Mouse (Mus musculus) fibroblast of lung, adult 2 months (primary cell): ENCODE results near the gene Plxna4.
"Not testable (repeated sequence)": the region's sequence is repeated elsewhere in the genome, so short reads cannot be mapped to it uniquely, and the experiment has no call there.

ENCODE experiments used
- DNase-seq: peaks from one replicate; pipeline ENCODE4 v3.0.0-alpha.2; 2011; ENCODE audit warnings: low read depth

Plxna4 gene

DNA sequence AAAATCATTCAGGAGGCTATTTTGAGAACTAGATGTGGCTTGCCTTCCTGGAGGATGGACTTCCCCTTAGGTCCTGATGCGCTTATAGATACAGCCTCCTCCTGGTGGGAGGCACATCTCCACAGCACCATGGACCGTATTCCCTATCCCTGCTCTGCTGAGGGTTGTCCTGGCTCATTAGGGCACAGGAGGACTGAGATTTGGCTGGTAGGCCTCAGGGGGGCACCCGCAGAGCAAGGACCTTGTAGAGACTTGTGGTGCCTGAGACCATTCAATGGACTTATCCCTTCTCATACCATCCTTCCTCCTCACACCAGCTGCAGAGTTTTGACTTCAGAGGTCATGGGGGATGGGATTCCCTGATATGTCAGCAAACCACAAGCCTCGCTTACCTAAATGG is 47.8 kb downstream of the Plxna4 start:
- no peak for DNase-seq

DNA sequence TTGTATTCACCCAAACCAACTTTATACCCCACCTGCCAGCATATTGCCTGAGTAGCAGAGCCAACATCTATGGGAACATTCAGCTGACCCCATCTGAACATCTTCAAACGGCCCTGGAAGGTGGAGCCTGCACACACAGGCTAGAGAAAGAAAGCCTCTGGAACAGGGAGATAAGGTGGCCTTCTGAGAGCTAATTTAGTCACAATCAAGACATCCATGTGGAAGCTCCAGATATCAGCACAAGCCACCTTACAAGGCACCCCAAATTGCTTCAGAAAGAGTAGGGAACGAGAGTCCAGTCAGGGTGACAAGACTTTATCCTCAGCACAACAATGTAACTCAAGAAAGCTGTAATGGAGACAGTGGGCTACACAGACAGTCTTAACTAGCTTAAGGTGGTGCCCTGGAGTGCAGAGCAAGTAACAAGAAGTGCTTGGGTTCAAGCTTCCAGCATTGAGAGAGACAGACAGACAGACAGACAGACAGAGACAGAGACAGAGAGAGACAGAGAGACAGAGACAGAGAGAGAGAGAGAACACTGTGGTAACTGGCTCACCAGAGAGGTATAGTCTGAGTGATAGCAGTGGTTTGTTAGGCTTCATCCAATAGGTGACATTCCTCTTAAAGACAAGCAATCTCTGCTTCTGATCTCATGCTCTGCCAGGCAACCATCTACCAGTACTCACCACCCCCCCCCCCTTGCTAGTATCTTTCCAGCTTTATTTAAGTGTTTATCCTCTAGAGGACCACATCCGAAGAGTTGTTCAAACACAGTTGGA is 53.8 kb downstream of the Plxna4 start:
- DNase-seq: no peak

DNA sequence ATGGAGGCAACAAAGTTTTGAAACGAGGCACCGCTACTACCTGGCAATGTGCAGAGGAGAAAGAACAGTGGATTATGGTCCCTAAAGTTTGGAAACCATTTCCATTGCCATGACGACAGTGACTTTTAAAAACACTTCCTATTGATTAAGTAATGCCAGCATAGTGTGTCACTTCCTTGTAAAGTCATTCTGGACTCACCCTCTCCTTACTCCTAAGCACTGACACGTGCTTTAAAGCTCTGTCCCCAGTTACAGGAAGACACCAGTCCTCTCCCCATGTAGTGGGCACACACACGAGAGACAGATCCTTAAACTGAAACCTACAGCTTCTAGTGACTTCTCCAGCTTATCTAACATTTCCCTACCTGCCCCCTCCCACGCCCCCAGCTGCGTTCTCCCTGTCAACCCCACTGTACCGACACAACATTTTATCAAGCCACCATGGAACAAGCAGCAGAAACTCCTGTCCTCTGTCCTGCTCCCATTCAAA is 59.9 kb downstream of the Plxna4 start:
- no peak for DNase-seq

DNA sequence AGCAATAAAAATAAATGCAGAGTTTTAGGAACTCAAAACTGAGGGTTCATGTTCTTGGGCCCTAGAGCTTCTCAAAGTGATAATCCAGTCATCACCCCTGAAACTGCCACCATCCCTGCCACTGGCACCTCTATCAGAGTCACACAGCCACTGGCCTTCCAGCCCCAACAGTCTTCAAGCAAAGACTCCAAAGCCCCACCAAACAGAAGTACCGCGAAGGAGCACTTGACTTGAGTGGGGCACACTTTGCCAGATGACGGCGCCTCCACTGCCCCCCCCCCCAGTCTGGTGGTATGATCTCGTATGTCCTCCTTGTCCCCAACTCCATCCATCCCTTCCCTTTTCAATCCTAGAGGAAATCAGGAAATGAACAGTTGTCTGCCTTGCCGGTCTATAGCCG is 60.5 kb downstream of the Plxna4 start:
- DNase-seq: no peak

DNA sequence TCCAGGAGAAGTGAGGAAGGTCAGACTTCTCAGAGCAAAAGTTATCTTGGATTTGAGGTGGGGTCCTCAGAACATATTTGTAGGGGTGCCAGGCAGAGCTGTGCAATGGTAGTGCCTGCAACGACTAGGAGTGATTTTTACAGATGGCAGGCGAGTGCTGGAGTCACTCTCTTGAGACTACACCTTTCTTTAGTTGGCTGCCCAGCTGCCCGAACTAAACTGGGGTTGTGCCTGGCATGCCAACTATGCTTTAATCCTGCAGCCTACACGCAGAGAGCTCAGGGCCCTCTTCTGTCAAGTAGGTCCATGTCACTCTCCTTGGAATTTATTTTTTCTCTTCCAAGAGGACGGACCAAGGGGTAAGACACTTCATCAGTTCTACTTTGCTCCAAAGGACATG is 61.2 kb downstream of the Plxna4 start:
- DNase-seq: no peak

DNA sequence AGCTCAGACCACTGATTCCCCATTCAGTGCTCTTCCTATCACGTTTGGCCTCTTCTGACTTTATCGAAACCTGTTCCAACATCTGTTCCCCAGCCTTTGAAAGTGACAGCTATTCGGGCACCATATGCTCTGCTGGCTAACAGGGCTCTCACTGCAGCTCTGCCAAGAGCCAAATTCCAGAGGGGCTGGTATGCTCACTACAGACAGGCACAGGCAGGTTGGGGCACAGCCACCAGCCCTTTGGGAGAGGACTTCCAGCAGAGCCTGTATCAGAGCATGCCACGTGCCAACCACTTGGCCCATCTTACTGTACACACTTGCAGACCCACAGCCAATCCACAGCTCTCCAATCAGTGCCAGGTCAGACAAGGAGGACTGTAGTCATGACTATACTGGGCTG is 67.9 kb downstream of the Plxna4 start:
- no peak for DNase-seq

DNA sequence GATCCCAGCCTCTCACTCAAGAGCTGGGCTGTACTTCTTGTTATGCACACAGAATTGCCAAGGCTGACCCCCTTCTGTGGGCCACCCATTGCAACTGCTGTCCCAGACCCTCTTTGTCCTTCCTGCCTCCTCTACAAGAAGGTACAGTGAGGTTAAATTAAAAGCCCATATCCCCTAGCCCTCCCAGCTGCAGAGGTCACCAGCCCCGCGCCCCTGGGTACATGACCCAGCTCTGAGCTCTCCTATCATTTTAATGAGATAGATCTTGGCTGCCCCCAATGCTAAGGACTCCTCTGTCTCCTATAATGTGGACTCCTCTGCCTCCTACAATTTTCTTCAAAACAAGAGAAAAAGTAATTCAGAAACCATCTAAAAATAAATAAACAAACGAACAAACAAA is 69.4 kb downstream of the Plxna4 start:
- DNase-seq: no peak

DNA sequence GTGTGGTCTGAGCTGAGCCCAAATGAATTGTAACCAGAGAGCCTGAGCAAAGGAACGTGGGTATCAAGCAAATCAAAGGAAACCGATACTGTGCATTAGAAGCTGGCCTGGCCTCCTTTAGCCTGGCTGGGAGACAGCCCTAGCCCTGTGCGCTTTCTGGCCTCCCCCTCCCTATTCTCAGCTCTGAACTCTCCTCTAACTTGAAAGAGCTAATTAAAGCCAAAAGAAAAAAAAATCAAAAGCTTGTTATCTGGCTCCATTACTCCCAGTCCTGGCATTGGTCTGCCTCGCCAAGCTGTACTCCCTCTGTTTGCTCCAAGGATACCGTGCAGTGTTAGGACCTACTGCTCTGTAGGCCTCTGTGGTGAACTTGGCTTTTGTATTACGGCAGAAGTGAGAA is 73.9 kb downstream of the Plxna4 start:
- no peak for DNase-seq

DNA sequence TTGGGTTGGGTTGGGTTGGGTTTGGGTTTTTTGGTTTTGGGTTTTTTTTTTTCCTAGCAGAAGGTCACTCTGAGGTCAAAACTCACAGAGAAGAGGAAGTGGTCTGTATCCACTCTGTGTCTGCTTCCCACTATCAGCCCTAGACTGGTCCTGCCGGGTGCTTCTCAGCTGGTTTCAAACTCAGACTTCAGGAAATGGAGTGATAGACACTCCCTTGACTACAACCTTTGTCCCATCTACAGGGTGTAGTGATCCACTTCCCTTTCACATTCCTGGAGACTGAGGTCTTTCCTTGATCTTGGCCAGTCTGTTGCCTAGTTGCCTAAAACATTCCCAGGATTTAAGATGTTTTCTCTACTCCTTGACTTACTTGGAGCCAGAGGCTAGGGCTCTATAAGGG is 76.0 kb downstream of the Plxna4 start:
- DNase-seq: no peak

DNA sequence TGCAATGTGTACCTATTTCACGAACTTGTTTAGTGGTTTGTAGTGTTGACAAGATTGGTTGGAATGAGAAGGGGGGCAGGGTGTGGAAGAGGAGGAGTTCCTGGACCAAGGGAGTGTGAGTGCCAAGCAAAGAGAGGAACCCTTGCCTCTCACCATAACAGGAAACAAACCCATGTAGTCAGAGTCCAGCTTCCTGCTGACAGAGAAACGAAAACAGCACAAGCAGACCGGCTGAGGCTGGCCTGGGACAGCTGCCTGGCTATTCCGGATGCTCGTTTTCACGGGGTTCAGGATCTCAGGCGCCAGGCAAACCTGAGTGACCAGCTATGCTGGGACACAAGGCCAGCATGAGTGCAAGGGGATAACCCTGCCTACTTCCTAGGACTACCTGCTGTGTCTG is 77.1 kb downstream of the Plxna4 start:
- DNase-seq: peak; percentile 21

DNA sequence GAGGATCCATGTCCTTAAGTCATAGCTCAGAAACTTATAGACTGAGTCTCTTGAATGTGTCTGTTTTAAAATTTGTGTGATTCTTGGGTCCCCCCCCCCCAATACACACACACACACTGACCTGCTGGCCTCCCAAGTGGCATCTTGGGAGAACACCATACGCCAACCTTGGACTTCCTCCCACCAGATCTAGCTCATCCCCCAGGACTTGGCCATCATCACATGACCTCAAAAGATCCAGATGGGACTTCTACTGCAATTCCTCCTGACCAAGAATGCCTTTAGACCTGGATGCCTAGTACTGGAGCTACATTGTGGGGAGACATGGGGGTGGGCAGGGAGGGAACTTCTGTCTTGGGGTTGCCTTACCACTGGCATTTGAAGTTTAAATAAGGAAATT is 77.5 kb downstream of the Plxna4 start:
- DNase-seq: no peak

DNA sequence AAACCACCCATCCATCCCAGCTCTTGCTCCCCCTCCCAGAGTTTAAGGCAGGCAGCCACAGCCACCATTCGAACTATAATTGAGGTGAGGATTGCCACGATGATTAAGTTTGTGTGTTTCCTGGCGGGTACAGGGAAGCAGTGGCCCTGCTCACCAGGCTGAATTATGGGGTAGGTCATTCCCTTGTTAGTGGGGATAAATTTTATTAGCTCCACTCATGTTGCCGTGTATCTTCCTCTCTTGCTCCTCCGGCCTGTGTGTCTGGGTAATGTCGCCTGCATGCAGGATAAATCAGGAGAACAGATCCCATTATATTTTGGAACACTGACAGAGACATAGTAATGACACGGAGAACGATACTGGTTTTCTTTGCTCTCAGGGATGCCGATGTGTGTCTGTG is 78.9 kb downstream of the Plxna4 start:
- DNase-seq: no peak

DNA sequence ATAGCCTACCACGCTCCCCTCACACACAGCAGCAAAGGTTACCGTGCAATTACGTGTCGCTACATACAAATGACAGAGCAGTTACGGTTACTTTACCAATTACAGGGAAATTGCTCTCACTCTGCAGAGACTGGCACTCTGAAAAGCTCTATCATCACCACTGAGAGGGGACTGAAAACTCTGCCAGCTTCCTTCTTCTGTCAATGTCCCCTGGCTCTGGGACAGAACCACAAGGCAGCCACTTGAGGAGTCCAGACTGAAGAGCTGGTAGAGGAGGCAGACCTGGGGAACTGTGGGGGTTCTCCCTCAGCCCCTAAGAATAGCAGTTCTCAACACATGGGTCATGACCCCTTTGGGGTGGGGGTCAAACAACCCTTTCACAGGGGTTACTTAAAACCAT is 83.0 kb downstream of the Plxna4 start:
- DNase-seq: no peak

DNA sequence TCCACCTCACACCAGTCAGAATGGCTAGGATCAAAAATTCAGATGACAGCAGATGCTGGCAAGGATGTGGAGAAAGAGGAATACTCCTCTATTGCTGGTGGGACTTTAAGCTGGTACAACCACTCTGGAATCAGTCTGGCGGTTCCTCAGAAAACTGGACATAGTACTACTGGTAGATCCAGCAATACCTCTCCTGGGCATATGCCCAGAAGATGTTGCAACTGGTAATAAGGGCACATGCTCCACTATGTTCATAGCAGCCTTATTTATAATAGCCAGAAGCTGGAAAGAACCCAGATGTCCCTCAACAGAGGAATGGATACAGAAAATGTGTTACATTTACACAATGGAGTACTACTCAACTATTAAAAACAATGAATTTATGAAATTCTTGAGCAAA is 86.8 kb downstream of the Plxna4 start:
- DNase-seq: not testable (repeated sequence)

DNA sequence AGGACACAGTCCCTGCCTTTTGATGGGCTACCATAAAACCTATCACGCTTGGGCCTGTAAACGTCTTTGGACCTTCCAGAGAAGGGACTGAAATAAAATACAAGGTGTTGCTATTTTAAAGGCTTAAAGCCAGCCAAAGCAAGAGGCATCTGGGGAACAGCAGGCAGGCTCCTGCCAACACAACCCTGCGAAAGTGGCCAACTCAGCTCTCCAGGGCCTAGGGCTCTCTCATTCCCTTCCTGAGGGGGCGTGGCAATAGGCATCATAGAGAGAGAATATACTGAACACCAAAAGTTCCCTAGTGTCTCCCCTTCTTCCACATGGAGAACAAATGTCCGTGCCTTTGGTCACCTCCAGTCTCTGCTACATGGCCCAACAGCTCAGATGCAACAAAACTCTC is 89.9 kb downstream of the Plxna4 start:
- no peak for DNase-seq

DNA sequence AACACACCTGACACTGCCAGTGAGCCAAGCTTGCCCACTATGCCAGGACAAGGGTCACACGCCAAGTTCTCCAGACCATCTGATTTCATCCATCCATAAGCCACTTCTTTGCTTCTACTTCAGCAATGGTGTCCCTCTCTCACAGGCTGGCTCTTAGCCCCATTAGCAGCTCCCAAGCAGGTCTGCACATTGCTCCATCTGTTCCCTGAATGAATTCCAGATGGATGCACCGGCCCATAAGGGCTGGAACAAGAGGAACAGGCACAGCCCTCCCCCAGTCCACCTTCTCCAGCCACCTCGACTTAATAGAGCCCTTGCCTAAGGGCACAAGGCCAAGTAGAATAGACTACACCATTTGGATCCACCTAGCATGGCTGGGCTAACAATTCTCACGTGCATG is 91.9 kb downstream of the Plxna4 start:
- no peak for DNase-seq

DNA sequence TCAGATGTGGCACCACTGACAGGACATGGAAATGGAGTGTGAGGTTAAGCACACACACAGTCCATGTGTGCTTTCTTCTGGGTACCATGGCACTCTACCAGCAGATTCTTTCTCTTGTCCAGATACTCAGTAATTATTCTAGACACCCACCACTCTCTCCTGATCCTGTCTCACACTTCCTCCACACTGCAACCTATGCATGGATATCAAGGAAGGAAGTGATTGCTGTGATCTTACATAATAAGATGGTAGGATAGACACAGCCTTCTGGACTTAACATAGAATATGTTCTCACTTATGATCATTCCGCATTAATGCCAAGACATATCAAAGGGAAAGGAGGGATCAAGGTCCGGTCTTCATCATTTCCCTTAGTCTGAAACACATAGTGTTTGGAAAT is 92.5 kb downstream of the Plxna4 start:
- no peak for DNase-seq

DNA sequence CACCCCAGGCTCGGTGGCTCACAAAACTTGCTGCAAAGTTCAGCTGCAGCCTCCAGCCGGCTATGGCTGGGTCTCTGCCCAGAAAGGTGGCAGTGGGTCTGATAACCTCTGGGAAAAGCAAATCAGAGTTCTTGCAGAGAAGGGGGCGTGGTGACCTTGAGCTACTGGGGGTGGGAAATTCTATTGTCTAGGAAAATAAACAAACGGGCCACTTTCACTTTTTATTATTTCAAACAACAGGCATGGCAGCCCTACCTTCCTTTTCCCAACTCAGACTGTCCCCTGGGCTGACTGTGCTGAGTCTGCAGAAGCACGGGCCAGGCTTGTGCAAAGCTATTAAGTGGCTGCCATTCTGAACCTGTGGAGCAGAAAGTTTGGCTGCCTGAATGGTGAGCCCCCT is 94.4 kb downstream of the Plxna4 start:
- DNase-seq: no peak

DNA sequence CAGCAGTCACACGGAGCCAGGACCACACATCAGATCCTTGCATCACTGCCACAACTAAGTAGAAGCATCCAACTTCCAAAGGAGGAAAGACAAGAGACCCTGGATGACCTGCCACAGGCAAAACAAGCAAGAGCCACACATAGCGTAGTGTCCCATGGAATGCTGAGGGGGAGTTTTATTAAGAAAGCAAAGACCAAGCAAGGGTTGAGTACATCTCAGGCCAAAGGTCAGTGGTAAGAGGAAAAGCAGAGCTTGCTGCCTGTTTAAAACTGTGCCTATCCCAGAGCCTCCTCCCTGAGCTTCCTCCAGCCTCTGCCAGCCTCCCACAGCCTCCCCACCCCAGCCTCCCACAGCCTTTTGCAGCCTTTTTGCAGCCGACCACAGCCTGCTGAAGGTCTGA is 100.9 kb downstream of the Plxna4 start:
- DNase-seq: no peak

DNA sequence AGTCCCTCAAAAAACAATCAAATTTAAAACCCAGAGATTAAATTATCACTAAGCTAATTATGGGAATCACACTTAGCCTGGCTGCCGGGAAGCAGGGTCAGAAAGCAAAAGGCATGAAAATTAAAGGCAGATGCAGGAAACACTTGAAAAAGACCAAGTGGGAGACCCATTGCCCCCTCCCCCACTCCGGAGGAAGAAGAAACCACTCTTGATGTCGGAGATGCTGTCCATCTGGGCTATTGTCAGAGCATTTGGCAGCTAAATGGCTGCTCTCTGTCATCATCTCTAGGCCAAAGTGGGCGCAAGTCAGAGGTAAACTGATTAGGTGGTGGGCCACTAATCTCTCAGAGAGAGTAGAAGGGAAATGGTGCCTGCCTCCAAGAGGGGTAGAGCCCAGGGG is 105.5 kb downstream of the Plxna4 start:
- DNase-seq: no peak

DNA sequence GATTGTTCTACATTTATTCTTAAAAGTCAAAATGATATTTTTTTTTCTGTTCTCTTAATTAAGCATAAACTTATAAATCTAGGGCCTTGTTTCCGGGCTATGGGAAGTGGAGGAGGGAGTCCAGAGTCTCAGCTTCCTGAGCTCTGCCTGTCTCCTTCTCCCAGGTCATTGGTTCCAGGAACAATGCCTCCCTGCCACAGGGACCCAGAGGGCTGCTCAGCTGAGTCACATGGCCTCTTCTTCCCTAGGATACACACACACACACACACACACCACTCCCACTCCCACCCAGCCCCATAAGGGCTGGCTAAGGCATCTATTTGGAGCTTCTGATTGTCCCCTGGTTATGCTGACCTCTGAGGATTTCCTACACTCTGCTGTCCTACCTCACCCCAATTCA is 107.3 kb downstream of the Plxna4 start:
- no peak for DNase-seq

DNA sequence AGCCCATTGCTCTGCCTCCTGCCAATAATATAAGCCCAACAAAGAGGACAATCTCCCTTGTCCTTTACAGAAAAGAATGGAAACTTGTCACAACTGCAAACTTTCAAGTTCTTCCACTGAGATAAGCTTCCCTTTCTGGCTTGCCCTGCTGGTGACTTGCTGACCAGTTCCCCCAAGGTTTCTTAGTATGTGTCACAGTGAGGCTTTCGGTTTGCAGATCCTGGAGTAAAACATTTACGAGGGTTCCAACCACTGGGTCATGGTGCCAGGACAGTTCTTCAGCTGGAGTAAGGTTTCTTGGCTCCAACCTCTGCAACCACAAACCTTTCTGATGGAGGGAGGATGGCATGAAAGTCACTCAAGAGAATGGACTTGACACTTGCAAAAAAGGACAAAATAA is 108.2 kb downstream of the Plxna4 start:
- no peak for DNase-seq

DNA sequence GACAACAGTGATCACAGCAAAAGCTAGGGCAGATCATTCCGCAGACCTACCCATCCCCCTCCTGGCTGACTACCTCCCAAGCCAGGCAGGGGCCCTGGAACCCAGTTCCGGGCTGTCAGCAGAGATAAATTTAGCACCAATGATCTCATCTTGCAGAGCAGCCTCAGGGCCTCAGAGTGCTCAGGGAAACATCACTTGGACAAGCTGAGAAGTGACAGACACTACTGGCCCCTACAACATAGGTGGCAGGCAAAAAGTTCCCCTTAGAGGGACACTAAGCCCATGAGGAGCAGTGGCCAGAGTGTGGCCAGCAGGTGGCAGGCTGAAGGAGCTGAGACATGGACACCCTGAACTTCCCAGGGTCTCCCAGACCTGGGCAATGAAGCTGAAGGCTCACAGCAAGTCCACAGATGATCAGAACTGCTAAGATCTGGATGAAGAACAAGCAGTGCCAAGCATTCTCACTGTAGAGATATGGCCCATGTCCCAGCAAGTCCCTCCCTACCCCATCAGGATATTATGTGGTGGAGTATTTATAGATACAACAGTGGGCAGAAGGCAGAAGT is 108.7 kb downstream of the Plxna4 start:
- DNase-seq: no peak

DNA sequence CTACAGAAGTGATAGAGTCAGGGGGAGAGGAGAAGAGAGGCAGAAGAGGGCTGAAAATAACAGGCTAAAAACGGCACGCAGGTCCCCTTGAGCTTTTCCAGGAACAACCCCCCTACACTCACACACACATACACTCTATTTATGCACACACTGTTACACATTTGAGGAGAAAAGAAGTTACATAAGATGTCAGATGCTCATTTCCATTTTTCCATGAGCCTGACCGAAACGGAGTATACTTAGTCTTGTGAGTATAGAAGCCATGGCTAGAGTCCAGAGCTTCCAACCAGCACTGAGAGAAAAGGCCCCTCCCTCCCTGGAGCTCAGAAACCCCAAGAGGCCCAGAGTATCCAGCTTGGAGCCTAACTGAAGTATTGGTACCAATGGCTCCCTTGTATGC is 112.0 kb downstream of the Plxna4 start:
- no peak for DNase-seq
